Mouse (Mus musculus): ENCODE measurements around the gene Vnn1.

The Vnn1 gene

GRCm38 (mm10) chr10:23894601-23895349, at the start of gene Vnn1:
TSS of gene Vnn1 (plus strand) at chr10:23894688.
- DNase-seq = peak; percentile 4 to 8

GRCm38 (mm10) chr10:23851228-23851912, 43.1 kb upstream of the Vnn1 start, which contains the start of gene Vnn3:
TSS of gene Vnn3 (plus strand) at chr10:23851462.
- DNase-seq = no peak

- DNase-seq = no peak
Measured at GRCm38 (mm10) chr10:23852096-23852495, 42.4 kb upstream of the Vnn1 start.

GRCm38 (mm10) chr10:23864362-23865312, 29.9 kb upstream of the Vnn1 start:
- no peak for DNase-seq

GRCm38 (mm10) chr10:23880695-23881094, 13.8 kb upstream of the Vnn1 start:
- DNase-seq = peak in 1 of 2 experiments; percentile 18

- no peak for DNase-seq
Measured at GRCm38 (mm10) chr10:23884910-23885309, 9.6 kb upstream of the Vnn1 start.

GRCm38 (mm10) chr10:23886060-23886459, 8.4 kb upstream of the Vnn1 start:
- DNase-seq = no peak

- DNase-seq = no peak
Measured at GRCm38 (mm10) chr10:23892987-23893386, 1.5 kb upstream of the Vnn1 start.

- no peak for DNase-seq
Measured at GRCm38 (mm10) chr10:23895376-23895775, 888 bp downstream of the Vnn1 start.

GRCm38 (mm10) chr10:23901119-23901518, 6.6 kb downstream of the Vnn1 start:
- no peak for DNase-seq

- DNase-seq = no peak
Measured at GRCm38 (mm10) chr10:23905661-23906060, 11.2 kb downstream of the Vnn1 start.

- DNase-seq = no peak
Measured at GRCm38 (mm10) chr10:23920056-23920455, 25.6 kb downstream of the Vnn1 start, which contains the start of gene Taar1. TSS of gene Taar1 (plus strand) at chr10:23920356.

GRCm38 (mm10) chr10:23922468-23922867, 28.0 kb downstream of the Vnn1 start:
- no peak for DNase-seq

- no peak for DNase-seq
Measured at GRCm38 (mm10) chr10:23923941-23924340, 29.5 kb downstream of the Vnn1 start.

- DNase-seq = no peak
Measured at GRCm38 (mm10) chr10:23937613-23938012, 43.1 kb downstream of the Vnn1 start.

- no peak for DNase-seq
Measured at GRCm38 (mm10) chr10:23938312-23938711, 43.8 kb downstream of the Vnn1 start, which contains the start of gene Taar2. TSS of gene Taar2 (plus strand) at chr10:23938572.

- DNase-seq = peak in 1 of 2 experiments; percentile 25
Measured at GRCm38 (mm10) chr10:23942465-23942864, 48.0 kb downstream of the Vnn1 start.

GRCm38 (mm10) chr10:23948026-23948425, 53.5 kb downstream of the Vnn1 start:
- DNase-seq = peak; percentile 34 to 53

GRCm38 (mm10) chr10:23949508-23950005, 55.1 kb downstream of the Vnn1 start, which contains the start of gene Taar3:
TSS of gene Taar3 (plus strand) at chr10:23949558.
- no peak for DNase-seq

GRCm38 (mm10) chr10:23951714-23952113, 57.2 kb downstream of the Vnn1 start:
- DNase-seq = peak; percentile 69 to 72
